Mouse (Mus musculus) testis, adult 2 months (tissue): ENCODE results near the gene Gm13420.

Experiments used
- CTCF ChIP-seq: fragments of 200-500 bp; IDR thresholded peaks from 2 replicates; pipeline ENCODE4 v1.5.1; 2012; ENCODE audit warnings: low read depth, mild to moderate bottlenecking, inconsistent platforms, low read length, moderate library complexity; ENCODE audit not compliant: control insufficient read depth, insufficient read depth, insufficient replicate concordance
- POLR2A ChIP-seq: fragments of 200-500 bp; IDR thresholded peaks from 2 replicates; pipeline ENCODE4 v1.6.1; 2012; ENCODE audit warnings: low read depth, mild to moderate bottlenecking, inconsistent platforms, low read length, moderate library complexity; ENCODE audit not compliant: control insufficient read depth

GRCm38 (mm10) chr2:29724664-29725365, 26.7 kb downstream of the Gm13420 start:
- TF ChIP-seq CTCF (no peak), POLR2A (no peak)
